Mouse (Mus musculus) cerebellum, adult 2 months (tissue): Measurements from ENCODE around the gene Plxna4. TPM values are rescaled to one million over a fixed set of nuclear protein-coding genes. Genes with fewer than 3 reads are reported as not detected.
A peak's percentile ranks its signal among the peaks of the same experiment; 100 is the strongest.

Experiments
- DNase-seq, 2 experiments: peaks; one replicate each; pipeline ENCODE4 v3.0.0; 2021
- H3K27ac ChIP-seq: fragments of 200-500 bp; 2 replicates; pipeline ENCODE4 v1.5.1; 2012; ENCODE audit warnings: low read length, control low read depth, inconsistent platforms; ENCODE audit not compliant: insufficient read depth
- H3K27me3 ChIP-seq: fragments of 200-500 bp; 2 replicates; pipeline ENCODE4 v1.6.1; 2012; ENCODE audit warnings: inconsistent platforms, mild to moderate bottlenecking, low read length, moderate library complexity; ENCODE audit not compliant: control insufficient read depth, insufficient read depth
- H3K4me1 ChIP-seq: fragments of 200-500 bp; 2 replicates; pipeline ENCODE4 v1.6.1; 2011; ENCODE audit warnings: low read length; ENCODE audit not compliant: control insufficient read depth, insufficient read depth
- H3K4me3 ChIP-seq: fragments of 200-500 bp; replicated peaks from 2 replicates; pipeline ENCODE3; 2011; ENCODE audit warnings: mild to moderate bottlenecking, low read depth, low read length, control low read depth; ENCODE audit not compliant: insufficient read depth
- CTCF ChIP-seq: fragments of 200-500 bp; IDR thresholded peaks from 2 replicates; pipeline ENCODE4 v1.5.1; 2011; ENCODE audit warnings: low read depth, mild to moderate bottlenecking, control low read depth, low read length, moderate library complexity, borderline replicate concordance; ENCODE audit not compliant: insufficient read depth
- POLR2A ChIP-seq: fragments of 200-500 bp; IDR thresholded peaks from 2 replicates; pipeline ENCODE4 v1.6.1; 2011; ENCODE audit warnings: low read length, control low read depth, borderline replicate concordance; ENCODE audit not compliant: insufficient read depth
- WGBS: fragments of 180-500 bp; shearing (Covaris S2); methylation state at CpG from one replicate; pipeline ENCODE4 v1.1.7; 2018; 5-methylcytosine and 5-hydroxymethylcytosine counted together
- polyA plus RNA-seq: library from polyadenylated mRNA; depleted of rRNA; stranded (reverse); fragments of >200 nt; gene quantifications from 2 replicates; pipeline ENCODE4 v1.2.3, GENCODE M21; 2012; rRNA removed

The Plxna4 gene
- 15.1 and 15.6 TPM in 2 replicates for polyA plus RNA-seq

GRCm38 (mm10) chr6:32588056-32588671 is at the start of gene Plxna4:
Gene Plxna4, minus strand, starts transcription at chr6:32588192.
- Histone ChIP-seq H3K27me3 (no peaks in the 10 kb centered on the region), H3K27ac (peak within 1 kb of the TSS; percentile 80), H3K4me1 (peaks cover 8% of the 10 kb centered on the region), H3K4me3 (peak within 1 kb of the TSS; percentile 87)
- peak; percentile 66 to 77 for DNase-seq
- TF ChIP-seq CTCF, result peak; percentile 2; the same call in 1 of the 2 replicates
- TF ChIP-seq POLR2A, result no peak
- under 1% methylated on average over 36 of the region's 55 CpGs for WGBS

GRCm38 (mm10) chr6:32637568-32638183 is 49.7 kb upstream of the Plxna4 start:
- peak in 1 of 2 experiments; percentile 42 for DNase-seq
- Histone ChIP-seq H3K4me3 (no peak overlapping the region), H3K4me1 (no peaks in the 10 kb centered on the region), H3K27ac (no peak overlapping the region), H3K27me3 (no peaks in the 10 kb centered on the region)
- no peak for TF ChIP-seq CTCF
- WGBS, result 48% methylated on average over 6 of the region's 6 CpGs

GRCm38 (mm10) chr6:32610712-32611111 is 22.7 kb upstream of the Plxna4 start:
- Histone ChIP-seq H3K27ac (no peak overlapping the region), H3K27me3 (no peaks in the 10 kb centered on the region), H3K4me1 (no peaks in the 10 kb centered on the region), H3K4me3 (no peak overlapping the region)
- TF ChIP-seq CTCF, result no peak
- no peak for TF ChIP-seq POLR2A
- no peak for DNase-seq

GRCm38 (mm10) chr6:32606787-32607186 is 18.8 kb upstream of the Plxna4 start:
- H3K27ac ChIP-seq, result no peak overlapping the region
- no peaks in the 10 kb centered on the region for H3K27me3 ChIP-seq
- TF ChIP-seq POLR2A (no peak), CTCF (no peak)
- 88% methylated on average over 3 of the region's 3 CpGs for WGBS
- no peaks in the 10 kb centered on the region for H3K4me1 ChIP-seq
- no peak overlapping the region for H3K4me3 ChIP-seq
- no peak for DNase-seq

GRCm38 (mm10) chr6:32605581-32605980 is 17.6 kb upstream of the Plxna4 start:
- TF ChIP-seq POLR2A, result no peak
- no peak for TF ChIP-seq CTCF
- H3K27me3 ChIP-seq, result no peaks in the 10 kb centered on the region
- WGBS, result 55% methylated on average over 3 of the region's 3 CpGs
- H3K4me3 ChIP-seq, result no peak overlapping the region
- H3K27ac ChIP-seq, result no peak overlapping the region
- no peaks in the 10 kb centered on the region for H3K4me1 ChIP-seq
- no peak for DNase-seq

- Histone ChIP-seq H3K27ac (no peak overlapping the region), H3K27me3 (no peaks in the 10 kb centered on the region), H3K4me3 (no peak overlapping the region), H3K4me1 (no peaks in the 10 kb centered on the region)
- DNase-seq, result no peak
- 95% methylated on average over 4 of the region's 4 CpGs for WGBS
- TF ChIP-seq POLR2A, result no peak
- TF ChIP-seq CTCF, result no peak
Measured at GRCm38 (mm10) chr6:32604901-32605300, 16.9 kb upstream of the Plxna4 start.

GRCm38 (mm10) chr6:32602130-32602529 is 14.1 kb upstream of the Plxna4 start:
- DNase-seq, result no peak
- H3K27me3 ChIP-seq, result no peaks in the 10 kb centered on the region; the same call in 1 of the 2 replicates
- H3K4me1 ChIP-seq, result no peaks in the 10 kb centered on the region
- 90% methylated on average over 2 of the region's 2 CpGs for WGBS
- H3K27ac ChIP-seq, result no peak overlapping the region
- no peak overlapping the region for H3K4me3 ChIP-seq
- no peak for TF ChIP-seq POLR2A
- no peak for TF ChIP-seq CTCF

GRCm38 (mm10) chr6:32601306-32601705 is 13.3 kb upstream of the Plxna4 start:
- DNase-seq, result no peak
- no peaks in the 10 kb centered on the region; the same call in 1 of the 2 replicates for H3K27me3 ChIP-seq
- no peak overlapping the region for H3K27ac ChIP-seq
- no peak overlapping the region for H3K4me3 ChIP-seq
- no peaks in the 10 kb centered on the region for H3K4me1 ChIP-seq
- 71% methylated on average over 2 of the region's 2 CpGs for WGBS
- TF ChIP-seq POLR2A, result no peak
- TF ChIP-seq CTCF, result no peak
